Comparison of ENCODE assay signal across 11 mouse cellular contexts in the genomic region with DNA sequence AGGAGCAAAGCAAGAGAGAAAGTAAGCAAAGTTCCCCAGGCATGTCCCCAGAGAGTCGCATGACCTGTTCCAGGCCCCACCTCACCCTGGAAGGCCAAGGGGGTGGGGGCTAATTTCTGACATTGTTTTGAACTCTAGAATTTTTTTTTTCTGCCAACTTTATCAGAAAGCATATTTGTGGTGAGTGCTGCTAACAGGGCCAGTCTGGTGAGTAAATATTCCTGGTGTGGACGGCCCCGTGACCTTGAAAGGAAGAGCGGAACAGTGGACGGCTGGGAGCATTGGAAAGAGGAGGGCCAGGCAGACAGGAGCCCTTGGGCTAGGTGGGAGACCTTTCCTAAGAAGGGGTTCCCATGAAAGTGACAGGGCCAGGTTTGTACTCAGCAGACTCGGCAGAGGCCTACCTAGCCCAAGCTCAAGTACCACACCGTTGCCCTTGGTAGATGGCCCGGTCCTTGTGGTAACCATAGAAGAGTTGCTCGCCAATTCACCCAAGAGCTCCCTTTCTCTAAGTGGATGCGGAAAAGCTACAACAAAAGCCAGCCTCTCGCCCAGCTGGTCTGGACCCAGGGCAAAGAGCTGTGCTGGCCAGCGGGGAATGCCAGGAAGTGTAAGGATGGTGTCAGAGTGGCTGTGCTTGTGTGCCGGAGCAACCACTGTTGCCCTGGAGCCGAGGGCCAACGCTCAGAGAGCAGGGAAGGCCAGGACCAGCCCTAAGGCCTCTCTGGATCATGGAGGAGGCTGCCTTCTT.
DNase-seq lines count a peak whose midpoint lies in the region; ATAC-seq and TF ChIP-seq lines count a peak whose summit lies in the region.
"Had no signal": no experiment of that assay in that cellular context is flagged by ENCODE, and none has a peak within 500 bp of the region (broad histone marks: within the 10 kb centered on the region; RNA-seq: fewer than 3 reads in every experiment).

No protein-coding gene starts in this region.

- peak overlapping the region; percentile 41 for H3K27ac ChIP-seq in heart, adult 2 months
- peak overlapping the region; percentile 75 for H3K27ac ChIP-seq in neural tube, embryonic 13.5 days (replicated peaks)
- peak overlapping the region; percentile 82 for H3K27ac ChIP-seq in limb, embryonic 10.5 days
- H3K27ac ChIP-seq in stomach, postnatal 0 days (replicated peaks): peak overlapping the region; percentile 63
- H3K27ac ChIP-seq: embryonic facial prominence, embryonic 15.5 days; liver, embryonic 15.5 days had no signal

- peak; percentile 11; the same call in 1 of the 2 replicates for ATAC-seq in neural tube, embryonic 13.5 days (ENCODE audit: low read depth)
- peak; percentile 67 for ATAC-seq in stomach, postnatal 0 days (ENCODE audit: low FRiP score, low TSS enrichment)

- H3K4me3 ChIP-seq in heart, adult 2 months: no peak overlapping the region
- H3K4me3 ChIP-seq in neural tube, embryonic 13.5 days: no peak overlapping the region
- H3K4me3 ChIP-seq in limb, embryonic 10.5 days: 0 out of 2 replicates have a peak overlapping the region, but pooled peaks have one; percentile 7
- H3K4me3 ChIP-seq in stomach, postnatal 0 days (ENCODE audit: low read depth, low read length): no peak overlapping the region
- H3K4me3 ChIP-seq: embryonic facial prominence, embryonic 15.5 days; liver, embryonic 15.5 days had no signal

- no peak overlapping the region for H3K4me2 ChIP-seq in neural tube, embryonic 13.5 days
- H3K4me2 ChIP-seq in stomach, postnatal 0 days (replicated peaks; ENCODE audit: low read depth): no peak overlapping the region
- H3K4me2 ChIP-seq: embryonic facial prominence, embryonic 15.5 days; liver, embryonic 15.5 days had no signal

- no peak for TF ChIP-seq CTCF in heart, adult 2 months (IDR thresholded peaks at IDR 0.05)
- no peak for TF ChIP-seq CTCF in stomach, postnatal 0 days (IDR thresholded peaks at IDR 0.05; ENCODE audit: low read depth)

- H3K4me1 ChIP-seq in heart, adult 2 months (ENCODE audit: control insufficient read depth, insufficient read depth, low read length): peaks cover 25% of the 10 kb centered on the region; the same call in 1 of the 2 replicates
- peaks cover 98% of the 10 kb centered on the region for H3K4me1 ChIP-seq in neural tube, embryonic 13.5 days (replicated peaks)
- peaks cover 93% of the 10 kb centered on the region for H3K4me1 ChIP-seq in limb, embryonic 10.5 days
- peaks cover 13% of the 10 kb centered on the region for H3K4me1 ChIP-seq in stomach, postnatal 0 days (replicated peaks; ENCODE audit: control insufficient read depth, insufficient read depth)
- H3K4me1 ChIP-seq: liver, embryonic 15.5 days had no signal

- WGBS in heart, adult 2 months: 71% methylated on average over 15 of the region's 15 CpGs
- 75% methylated on average over 15 of the region's 15 CpGs for WGBS in neural tube, embryonic 13.5 days
- WGBS in limb, embryonic 10.5 days: 71% methylated on average over 15 of the region's 15 CpGs
- 75% methylated on average over 15 of the region's 15 CpGs for WGBS in stomach, postnatal 0 days

- intact Hi-C loops in heart, adult 2 months (cut with DNase I): loop anchor here (5.0 kb wide), 1 partner anchor 158 kb away; no protein-coding TSS in a partner anchor

- H3K9me3 ChIP-seq in neural tube, embryonic 13.5 days: no peaks in the 10 kb centered on the region
- H3K9me3 ChIP-seq in limb, embryonic 10.5 days (replicated peaks): no peaks in the 10 kb centered on the region
- H3K9me3 ChIP-seq in stomach, postnatal 0 days (ENCODE audit: control insufficient read depth, low read length): no peaks in the 10 kb centered on the region
- H3K9me3 ChIP-seq: embryonic facial prominence, embryonic 15.5 days; liver, embryonic 15.5 days had no signal

- H3K36me3 ChIP-seq in heart, adult 2 months (ENCODE audit: control insufficient read depth, insufficient read depth, low read length): 0 out of 2 replicates have a peak, but pooled peaks cover 2% of the 10 kb centered on the region
- H3K36me3 ChIP-seq in neural tube, embryonic 13.5 days: no peaks in the 10 kb centered on the region
- no peaks in the 10 kb centered on the region for H3K36me3 ChIP-seq in limb, embryonic 10.5 days
- no peaks in the 10 kb centered on the region for H3K36me3 ChIP-seq in stomach, postnatal 0 days (ENCODE audit: control insufficient read depth, insufficient read depth, low read length)
- H3K36me3 ChIP-seq: embryonic facial prominence, embryonic 15.5 days; liver, embryonic 15.5 days had no signal

- peaks cover 3% of the 10 kb centered on the region; the same call in 1 of the 2 replicates for H3K79me2 ChIP-seq in heart, adult 2 months (replicated peaks; ENCODE audit: control insufficient read depth, insufficient read depth, low read length)

- peak in 1 of 2 experiments; percentile 30 for DNase-seq in heart, adult 2 months
- DNase-seq in heart, adult 11 months: no peak
- DNase-seq in neural tube, embryonic 10.5 days (ENCODE audit: extremely low spot score, low spot score): no peak
- DNase-seq in limb, embryonic 10.5 days (ENCODE audit: low spot score): no peak
- DNase-seq in stomach, postnatal 0 days (ENCODE audit: low spot score): peak; percentile 76
- no peak for DNase-seq in thymus, postnatal 36 days
- no peak for DNase-seq in retina, postnatal 1 day
- DNase-seq: gastrocnemius, postnatal 14 days had no signal

- no peak for TF ChIP-seq POLR2A in heart, adult 2 months (IDR thresholded peaks at IDR 0.05; ENCODE audit: insufficient read depth, low read depth, low read length)

- no peak overlapping the region for H3K9ac ChIP-seq in heart, adult 2 months (ENCODE audit: low read depth, low read length)
- peak overlapping the region; percentile 38; the same call in 1 of the 2 replicates for H3K9ac ChIP-seq in neural tube, embryonic 13.5 days
- no peak overlapping the region for H3K9ac ChIP-seq in stomach, postnatal 0 days (ENCODE audit: low read length)
- H3K9ac ChIP-seq: embryonic facial prominence, embryonic 15.5 days; liver, embryonic 15.5 days had no signal

- no peak for TF ChIP-seq EP300 in heart, adult 2 months (IDR thresholded peaks at IDR 0.05; ENCODE audit: insufficient read depth, low read depth, low read length)
- no peak for TF ChIP-seq EP300 in stomach, postnatal 0 days (optimal IDR thresholded peaks at IDR 0.05)

- H3K27me3 ChIP-seq in heart, adult 2 months (ENCODE audit: control insufficient read depth, insufficient read depth, low read length): no peaks in the 10 kb centered on the region
- peaks cover 61% of the 10 kb centered on the region for H3K27me3 ChIP-seq in neural tube, embryonic 13.5 days
- H3K27me3 ChIP-seq in limb, embryonic 10.5 days (ENCODE audit: low read depth, poor library complexity, severe bottlenecking): peaks cover 56% of the 10 kb centered on the region
- H3K27me3 ChIP-seq in stomach, postnatal 0 days (ENCODE audit: control insufficient read depth, insufficient read depth, low read length): no peaks in the 10 kb centered on the region
